Mouse (Mus musculus) liver, embryonic 12.5 days (tissue): ENCODE data around the gene Rragd. TPM values are rescaled to one million over a fixed set of nuclear protein-coding genes. Genes with fewer than 3 reads are reported as not detected.
"Not testable (repeated sequence)": the region's sequence is repeated elsewhere in the genome, so short reads cannot be mapped to it uniquely, and the experiment has no call there.

ENCODE experiments used
- ATAC-seq: fragments of 200-750 bp; cut with Nextera tagmentation; 2 replicates; pipeline ENCODE4 v1.8.0; 2017; ENCODE audit warnings: moderate number of reproducible peaks, mild to moderate bottlenecking, moderate library complexity
- H3K27ac ChIP-seq: fragments of 300-500 bp; sonication (generic); 2 replicates; pipeline ENCODE4 v1.5.1; 2016; ENCODE audit warnings: mild to moderate bottlenecking
- H3K27me3 ChIP-seq: fragments of 300-500 bp; sonication (generic); replicated peaks from 2 replicates; pipeline ENCODE4 v1.6.1; 2016; ENCODE audit warnings: mild to moderate bottlenecking, moderate library complexity
- H3K36me3 ChIP-seq: fragments of 300-500 bp; sonication (generic); 2 replicates; pipeline ENCODE4 v1.6.1; 2016; ENCODE audit warnings: mild to moderate bottlenecking, moderate library complexity
- H3K4me1 ChIP-seq: fragments of 300-500 bp; sonication (generic); 2 replicates; pipeline ENCODE4 v1.6.1; 2016
- H3K4me2 ChIP-seq: fragments of 300-500 bp; sonication (generic); 2 replicates; pipeline ENCODE4 v1.6.1; 2016; ENCODE audit warnings: mild to moderate bottlenecking, moderate library complexity
- H3K4me3 ChIP-seq: fragments of 300-500 bp; sonication (generic); 2 replicates; pipeline ENCODE4 v1.5.1; 2016; ENCODE audit warnings: mild to moderate bottlenecking, moderate library complexity
- H3K9ac ChIP-seq: fragments of 300-500 bp; sonication (generic); 2 replicates; pipeline ENCODE4 v1.6.1; 2016; ENCODE audit warnings: mild to moderate bottlenecking, moderate library complexity
- H3K9me3 ChIP-seq: fragments of 300-500 bp; sonication (generic); replicated peaks from 2 replicates; pipeline ENCODE4 v1.6.1; 2016; ENCODE audit warnings: mild to moderate bottlenecking, moderate library complexity
- WGBS: fragments of 180-500 bp; shearing (Covaris S2); methylation state at CpG from one replicate; pipeline ENCODE4 v1.1.7; 2016; ENCODE audit not compliant: insufficient replicate concordance; 5-methylcytosine and 5-hydroxymethylcytosine counted together
- polyA plus RNA-seq: library from polyadenylated mRNA; unstranded; fragments of >200 nt; fragmentation: Nextera tagmentation; extraction: Ambion mirVana; gene quantifications from 2 replicates; pipeline ENCODE4 v1.2.1, GENCODE M21; 2016

Gene Rragd
- polyA plus RNA-seq, 1 experiment from 2014 or later = 4.3 TPM

GRCm38 (mm10) chr4:32961394-32961793 lies 21.4 kb upstream of the Rragd start:
- Histone ChIP-seq H3K9me3 (no peaks in the 10 kb centered on the region), H3K9ac (no peak overlapping the region), H3K4me2 (no peak overlapping the region), H3K4me1 (peaks cover 7% of the 10 kb centered on the region), H3K27ac (no peak overlapping the region), H3K27me3 (0 out of 2 replicates have a peak, but pooled peaks cover 2% of the 10 kb centered on the region), H3K36me3 (no peaks in the 10 kb centered on the region), H3K4me3 (no peak overlapping the region)
- WGBS = 67% methylated on average over 3 of the region's 3 CpGs
- no peak for ATAC-seq

- WGBS = 73% methylated on average over 19 of the region's 19 CpGs
Observed at GRCm38 (mm10) chr4:32964619-32965018, 18.2 kb upstream of the Rragd start.

DNA sequence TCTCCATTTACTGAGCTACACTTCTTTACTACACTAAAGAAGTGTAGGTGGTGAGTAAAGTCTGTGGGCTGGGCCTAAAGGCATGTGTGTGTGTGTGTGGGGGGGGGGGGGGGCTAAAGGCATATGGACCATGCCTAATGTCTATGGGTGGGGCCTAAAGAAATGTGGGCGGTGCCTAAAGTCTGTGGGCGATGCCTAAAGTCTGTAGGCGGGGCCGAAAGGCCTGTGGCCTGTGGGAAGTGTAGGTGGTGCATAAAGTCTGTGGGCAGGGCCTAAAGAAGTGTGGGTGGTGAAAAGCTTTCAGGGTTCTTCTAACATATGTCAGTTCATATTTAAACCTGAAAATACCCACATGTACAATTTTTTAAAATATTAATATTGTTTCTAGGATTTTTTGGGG lies 5.5 kb upstream of the Rragd start:
- Histone ChIP-seq H3K9ac (no peak overlapping the region), H3K4me3 (no peak overlapping the region), H3K27me3 (peaks cover 31% of the 10 kb centered on the region), H3K36me3 (no peaks in the 10 kb centered on the region), H3K27ac (no peak overlapping the region), H3K9me3 (peaks cover 20% of the 10 kb centered on the region), H3K4me2 (no peak overlapping the region), H3K4me1 (peaks cover 27% of the 10 kb centered on the region)
- 70% methylated on average over 4 of the region's 4 CpGs for WGBS
- peak; percentile 48; the same call in 1 of the 2 replicates for ATAC-seq

More at GRCm38 (mm10) chr4:32964619-32965018, 18.2 kb upstream of the Rragd start:
- H3K4me2 ChIP-seq, H3K36me3 ChIP-seq, H3K9me3 ChIP-seq, H3K4me3 ChIP-seq, H3K4me1 ChIP-seq, H3K27ac ChIP-seq, H3K9ac ChIP-seq, ATAC-seq, H3K27me3 ChIP-seq: not testable (repeated sequence)

DNA sequence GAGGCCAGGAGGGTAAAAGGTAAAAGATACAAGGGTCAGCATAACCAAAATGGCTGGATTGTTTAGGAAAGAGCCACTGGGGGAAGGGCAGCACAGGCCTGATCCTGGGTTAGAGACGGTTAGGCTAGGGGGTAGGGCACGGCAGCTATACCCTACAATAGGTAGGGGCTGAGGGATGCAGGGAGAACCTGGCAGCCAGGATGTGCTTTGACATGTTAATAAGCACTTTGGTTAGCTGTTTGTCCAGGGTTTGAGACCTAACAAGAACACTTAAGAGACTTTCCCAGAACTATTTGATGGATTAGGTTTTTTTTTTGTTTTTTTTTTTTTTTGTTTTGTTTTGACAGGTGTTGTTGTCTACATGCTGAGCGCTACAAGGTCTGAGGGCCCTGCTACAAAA lies 2.8 kb upstream of the Rragd start:
- H3K36me3 ChIP-seq = no peaks in the 10 kb centered on the region
- H3K4me3 ChIP-seq = no peak overlapping the region
- H3K9me3 ChIP-seq = 0 out of 2 replicates have a peak, but pooled peaks cover under 1% of the 10 kb centered on the region
- no peak overlapping the region for H3K27ac ChIP-seq
- no peak for ATAC-seq
- peaks cover 58% of the 10 kb centered on the region for H3K27me3 ChIP-seq
- no peak overlapping the region for H3K9ac ChIP-seq
- WGBS = 71% methylated on average over 3 of the region's 3 CpGs
- H3K4me2 ChIP-seq = no peak overlapping the region
- peaks cover 54% of the 10 kb centered on the region for H3K4me1 ChIP-seq

GRCm38 (mm10) chr4:32981617-32982016 lies 1.2 kb upstream of the Rragd start:
- peaks cover 69% of the 10 kb centered on the region for H3K4me1 ChIP-seq
- peaks cover 71% of the 10 kb centered on the region for H3K27me3 ChIP-seq
- peaks cover 4% of the 10 kb centered on the region; the same call in 1 of the 2 replicates for H3K9me3 ChIP-seq
- no peak overlapping the region for H3K27ac ChIP-seq
- H3K9ac ChIP-seq = 0 out of 2 replicates have a peak overlapping the region, but pooled peaks have one; percentile 78
- no peaks in the 10 kb centered on the region for H3K36me3 ChIP-seq
- peak overlapping the region; percentile 99 for H3K4me2 ChIP-seq
- H3K4me3 ChIP-seq = peak overlapping the region; percentile 71
- peak; percentile 61; the same call in 1 of the 2 replicates for ATAC-seq
- WGBS = 3% methylated on average over 5 of the region's 5 CpGs

GRCm38 (mm10) chr4:32982041-32982715 lies 659 bp upstream of the Rragd start:
- no peak for ATAC-seq
- peak overlapping the region; percentile 71 for H3K4me3 ChIP-seq
- H3K27ac ChIP-seq = 0 out of 2 replicates have a peak overlapping the region, but pooled peaks have one; percentile 20
- 4% methylated on average over 15 of the region's 15 CpGs for WGBS
- H3K4me2 ChIP-seq = peak overlapping the region; percentile 99
- H3K36me3 ChIP-seq = no peaks in the 10 kb centered on the region
- H3K27me3 ChIP-seq = peaks cover 71% of the 10 kb centered on the region
- peaks cover 75% of the 10 kb centered on the region for H3K4me1 ChIP-seq
- peaks cover 4% of the 10 kb centered on the region; the same call in 1 of the 2 replicates for H3K9me3 ChIP-seq
- H3K9ac ChIP-seq = peak overlapping the region; percentile 78; the same call in 1 of the 2 replicates

DNA sequence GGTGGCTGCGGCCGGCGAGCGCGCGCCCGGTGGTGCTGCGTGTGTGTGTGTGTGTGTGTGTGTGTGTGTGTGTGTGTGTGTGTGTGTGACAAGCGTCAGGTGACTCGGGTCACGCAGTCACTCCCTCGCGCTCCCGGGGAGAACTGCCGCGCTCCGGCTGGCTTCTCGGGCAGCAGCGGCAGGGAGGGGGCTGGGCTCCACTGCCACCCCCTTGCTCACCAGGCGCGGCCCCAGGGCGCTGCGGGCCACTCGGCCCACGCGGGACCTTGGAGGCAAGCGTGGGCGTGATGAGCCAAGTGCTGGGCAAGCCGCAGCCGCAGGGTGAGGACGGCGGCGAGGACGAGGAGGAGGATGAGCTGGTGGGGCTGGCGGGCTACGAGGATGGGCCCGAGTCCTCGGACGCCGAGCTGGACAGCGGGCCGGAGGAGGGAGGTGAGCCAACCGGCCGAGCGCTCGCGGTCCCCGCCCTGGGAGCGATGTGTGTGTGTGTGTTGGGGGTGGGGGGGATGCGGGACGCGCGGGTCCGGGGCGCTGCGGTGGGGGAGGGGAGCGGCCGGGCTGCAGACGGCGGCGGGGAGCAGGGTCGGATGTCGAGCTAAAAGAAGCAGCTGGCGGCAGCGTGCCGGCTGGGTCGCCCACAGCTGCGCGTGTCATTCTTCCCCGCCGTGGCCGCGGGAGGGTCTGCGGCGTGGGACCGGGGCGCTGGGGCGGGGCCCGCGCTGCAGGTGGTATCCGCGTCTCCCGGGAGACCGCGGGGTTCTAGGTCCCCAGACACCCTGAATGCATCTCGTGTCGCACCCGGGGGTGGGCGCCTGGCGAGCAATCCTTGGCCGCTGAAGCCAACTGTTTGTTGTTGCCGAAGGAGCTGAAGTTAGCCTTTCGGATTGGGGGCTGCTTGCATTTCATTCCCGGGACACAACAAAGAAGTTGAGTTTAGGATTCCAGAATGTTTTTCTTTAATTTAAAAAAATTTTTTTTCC lies 629 bp downstream of the Rragd start:
- WGBS = 2% methylated on average over 82 of the region's 94 CpGs
- H3K27me3 ChIP-seq = peaks cover 71% of the 10 kb centered on the region
- peak overlapping the region; percentile 78 for H3K9ac ChIP-seq
- peaks cover 86% of the 10 kb centered on the region for H3K4me1 ChIP-seq
- peak overlapping the region; percentile 71 for H3K4me3 ChIP-seq
- peaks cover 4% of the 10 kb centered on the region; the same call in 1 of the 2 replicates for H3K9me3 ChIP-seq
- peak overlapping the region; percentile 56; the same call in 1 of the 2 replicates for H3K27ac ChIP-seq
- no peaks in the 10 kb centered on the region for H3K36me3 ChIP-seq
- 0 out of 2 replicates have a peak, but pooled peaks have one; percentile 1 for ATAC-seq
- peak overlapping the region; percentile 99 for H3K4me2 ChIP-seq

DNA sequence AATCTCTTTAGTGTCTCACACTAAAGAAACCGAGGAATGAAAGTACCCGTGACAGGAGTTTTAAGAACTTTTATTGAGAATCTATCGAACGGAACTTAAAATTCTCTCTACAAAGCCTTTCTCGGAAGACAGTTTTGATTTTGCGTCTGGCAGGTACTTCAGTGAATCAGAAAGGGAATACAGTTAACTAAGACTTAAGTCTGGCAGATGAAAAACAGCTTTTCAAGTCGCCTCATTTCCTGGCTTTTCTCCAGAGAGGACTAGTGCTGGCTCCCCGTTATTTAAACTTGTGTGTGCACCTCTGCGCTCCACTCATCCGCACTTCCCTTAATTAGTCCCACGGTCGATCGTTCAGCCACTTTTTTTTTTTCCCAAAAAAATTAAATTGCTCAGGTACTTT lies 1.4 kb downstream of the Rragd start:
- H3K4me3 ChIP-seq = peak overlapping the region; percentile 71
- H3K9me3 ChIP-seq = peaks cover 4% of the 10 kb centered on the region; the same call in 1 of the 2 replicates
- WGBS = 4% methylated on average over 13 of the region's 13 CpGs
- H3K9ac ChIP-seq = peak overlapping the region; percentile 78
- no peaks in the 10 kb centered on the region for H3K36me3 ChIP-seq
- peak overlapping the region; percentile 99 for H3K4me2 ChIP-seq
- H3K4me1 ChIP-seq = peaks cover 85% of the 10 kb centered on the region
- no peak for ATAC-seq
- peaks cover 70% of the 10 kb centered on the region for H3K27me3 ChIP-seq
- no peak overlapping the region for H3K27ac ChIP-seq

GRCm38 (mm10) chr4:32984801-32985675 lies 2.2 kb downstream of the Rragd start:
- Histone ChIP-seq H3K27me3 (peaks cover 65% of the 10 kb centered on the region), H3K9ac (0 out of 2 replicates have a peak overlapping the region, but pooled peaks have one; percentile 78), H3K9me3 (peaks cover 4% of the 10 kb centered on the region; the same call in 1 of the 2 replicates), H3K27ac (no peak overlapping the region), H3K36me3 (no peaks in the 10 kb centered on the region), H3K4me2 (peak overlapping the region; percentile 99), H3K4me3 (peak overlapping the region; percentile 71), H3K4me1 (peaks cover 80% of the 10 kb centered on the region)
- WGBS = 22% methylated on average over 13 of the region's 13 CpGs
- no peak for ATAC-seq

- 17% methylated on average over 3 of the region's 3 CpGs for WGBS
- peak overlapping the region; percentile 67 for H3K27ac ChIP-seq
- H3K9ac ChIP-seq = peak overlapping the region; percentile 49; the same call in 1 of the 2 replicates
- peak overlapping the region; percentile 71 for H3K4me3 ChIP-seq
- H3K9me3 ChIP-seq = peaks cover 4% of the 10 kb centered on the region; the same call in 1 of the 2 replicates
- no peak for ATAC-seq
- H3K4me2 ChIP-seq = peak overlapping the region; percentile 99
- H3K36me3 ChIP-seq = no peaks in the 10 kb centered on the region
- H3K4me1 ChIP-seq = peaks cover 79% of the 10 kb centered on the region
- peaks cover 65% of the 10 kb centered on the region for H3K27me3 ChIP-seq
Observed at GRCm38 (mm10) chr4:32985684-32986083, 2.8 kb downstream of the Rragd start.

- Histone ChIP-seq H3K9me3 (peaks cover 4% of the 10 kb centered on the region; the same call in 1 of the 2 replicates), H3K27me3 (peaks cover 62% of the 10 kb centered on the region), H3K4me1 (peaks cover 68% of the 10 kb centered on the region), H3K9ac (0 out of 2 replicates have a peak overlapping the region, but pooled peaks have one; percentile 49), H3K27ac (peak overlapping the region; percentile 93), H3K4me3 (peak overlapping the region; percentile 71), H3K4me2 (peak overlapping the region; percentile 99), H3K36me3 (no peaks in the 10 kb centered on the region)
- ATAC-seq = peak; percentile 96
- 37% methylated on average over 3 of the region's 3 CpGs for WGBS
Observed at GRCm38 (mm10) chr4:32987006-32987405, 4.2 kb downstream of the Rragd start.
